In genomic region chr1:190106060-190106459, GRCm38 (mm10) we compare ENCODE assay signal across 24 mouse cellular contexts.
DNase-seq lines count a peak whose midpoint lies in the region; ATAC-seq and TF ChIP-seq lines count a peak whose summit lies in the region.
"Had no signal": no experiment of that assay in that cellular context is flagged by ENCODE, and none has a peak within 500 bp of the region (broad histone marks: within the 10 kb centered on the region; RNA-seq: fewer than 3 reads in every experiment).

No protein-coding gene starts in this region.

- H3K4me2 ChIP-seq in heart, embryonic 16.5 days (ENCODE audit: low read depth, low read length), result no peak overlapping the region
- no peak overlapping the region for H3K4me2 ChIP-seq in lung, embryonic 14.5 days
- H3K4me2 ChIP-seq: embryonic facial prominence, embryonic 13.5 days; forebrain, embryonic 13.5 days; limb, embryonic 15.5 days; midbrain, embryonic 11.5 days had no signal

- H3K4me1 ChIP-seq in heart, embryonic 10.5 days, result peaks cover 17% of the 10 kb centered on the region
- H3K4me1 ChIP-seq in heart, embryonic 16.5 days (ENCODE audit: control insufficient read depth, insufficient read depth, low read length), result peaks cover 14% of the 10 kb centered on the region
- peaks cover 6% of the 10 kb centered on the region; the same call in 1 of the 2 replicates for H3K4me1 ChIP-seq in lung, embryonic 14.5 days (ENCODE audit: insufficient read depth)
- H3K4me1 ChIP-seq: embryonic facial prominence, embryonic 13.5 days; forebrain, embryonic 13.5 days; limb, embryonic 15.5 days had no signal

- H3K27ac ChIP-seq in heart, embryonic 10.5 days, result peak overlapping the region; percentile 82
- H3K27ac ChIP-seq in heart, embryonic 16.5 days (ENCODE audit: low read length), result peak overlapping the region; percentile 75
- no peak overlapping the region for H3K27ac ChIP-seq in lung, embryonic 14.5 days (ENCODE audit: low read depth)
- H3K27ac ChIP-seq: embryonic facial prominence, embryonic 13.5 days; forebrain, embryonic 13.5 days; gastrocnemius, adult 2 months; hindbrain, embryonic 10.5 days; kidney, postnatal 0 days; limb, embryonic 15.5 days; stomach, postnatal 0 days had no signal

- H3K36me3 ChIP-seq in heart, embryonic 10.5 days, result no peaks in the 10 kb centered on the region
- no peaks in the 10 kb centered on the region for H3K36me3 ChIP-seq in heart, embryonic 16.5 days (ENCODE audit: control insufficient read depth, insufficient read depth)
- no peaks in the 10 kb centered on the region for H3K36me3 ChIP-seq in lung, embryonic 14.5 days (ENCODE audit: insufficient read depth)
- H3K36me3 ChIP-seq: embryonic facial prominence, embryonic 13.5 days; hindbrain, embryonic 10.5 days; limb, embryonic 15.5 days had no signal

- no peak overlapping the region for H3K4me3 ChIP-seq in heart, embryonic 10.5 days
- H3K4me3 ChIP-seq in heart, embryonic 16.5 days (ENCODE audit: low read length), result no peak overlapping the region
- H3K4me3 ChIP-seq in lung, embryonic 14.5 days (ENCODE audit: low read depth, low read length), result no peak overlapping the region
- H3K4me3 ChIP-seq: embryonic facial prominence, embryonic 13.5 days; forebrain, embryonic 13.5 days; gastrocnemius, adult 2 months; hindbrain, embryonic 10.5 days; limb, embryonic 15.5 days had no signal

- peaks cover 9% of the 10 kb centered on the region for H3K9me3 ChIP-seq in heart, embryonic 10.5 days
- peaks cover 8% of the 10 kb centered on the region for H3K9me3 ChIP-seq in heart, embryonic 16.5 days (replicated peaks; ENCODE audit: control insufficient read depth, low read length)
- H3K9me3 ChIP-seq in lung, embryonic 14.5 days (ENCODE audit: low read depth, low read length), result no peaks in the 10 kb centered on the region
- H3K9me3 ChIP-seq: limb, embryonic 15.5 days had no signal

- ATAC-seq in heart, embryonic 16.5 days (replicated peaks; ENCODE audit: extremely low read depth, insufficient read depth, low FRiP score), result no peak
- ATAC-seq in lung, embryonic 14.5 days (ENCODE audit: insufficient read depth), result no peak
- no peak for ATAC-seq in inflammation-experienced regulatory T-cells, adult 6 months
- ATAC-seq: forebrain, embryonic 13.5 days; hindbrain, embryonic 16.5 days had no signal

- intact Hi-C loops in heart, postnatal 10 days (cut with DNase I), result no loop called here

- H3K9ac ChIP-seq in heart, embryonic 16.5 days (ENCODE audit: low read length), result no peak overlapping the region
- H3K9ac ChIP-seq in lung, embryonic 14.5 days, result no peak overlapping the region
- H3K9ac ChIP-seq: embryonic facial prominence, embryonic 13.5 days; forebrain, embryonic 13.5 days; limb, embryonic 15.5 days had no signal

- TF ChIP-seq CTCF in lung, embryonic 14.5 days (IDR thresholded peaks at IDR 0.05; ENCODE audit: low read depth), result no peak

- no peaks in the 10 kb centered on the region for H3K27me3 ChIP-seq in heart, embryonic 10.5 days (ENCODE audit: insufficient read depth, poor library complexity, severe bottlenecking)
- H3K27me3 ChIP-seq in heart, embryonic 16.5 days (ENCODE audit: control insufficient read depth, insufficient read depth, low read length), result no peaks in the 10 kb centered on the region
- H3K27me3 ChIP-seq in lung, embryonic 14.5 days (ENCODE audit: insufficient read depth, low read length), result no peaks in the 10 kb centered on the region
- H3K27me3 ChIP-seq: embryonic facial prominence, embryonic 13.5 days; forebrain, embryonic 13.5 days; limb, embryonic 15.5 days had no signal

- DNase-seq in heart, embryonic 10.5 days (ENCODE audit: low spot score), result no peak
- DNase-seq in heart, adult 8-10 months (ENCODE audit: low spot score), result no peak
- DNase-seq in heart, postnatal 10 days, result no peak
- DNase-seq in lung, embryonic 14.5 days, result peak; percentile 19
- no peak for DNase-seq in lung, adult 18-20 months
- DNase-seq: adrenal gland, postnatal 10 days; cerebellum, adult 2 months; cerebellum, postnatal 25 days; gastrocnemius, adult 2 months; kidney, adult 2 months; layer of hippocampus, adult 9-11 months; lung, postnatal 14 days; thymus, adult 2 months; thymus, postnatal 4 days had no signal

- 77% methylated on average over 5 of the region's 5 CpGs for WGBS in heart, embryonic 10.5 days
- WGBS in heart, embryonic 16.5 days, result 56% methylated on average over 5 of the region's 5 CpGs
- 56% methylated on average over 5 of the region's 5 CpGs for WGBS in lung, embryonic 14.5 days
